Mouse (Mus musculus): Measurements from ENCODE around the gene Nsf. TPM values are rescaled to one million over a fixed set of nuclear protein-coding genes. Genes with fewer than 3 reads are reported as not detected.

Gene Nsf
- polyA plus RNA-seq, 1 experiment from 2014 or later = 59.6 TPM

DNA sequence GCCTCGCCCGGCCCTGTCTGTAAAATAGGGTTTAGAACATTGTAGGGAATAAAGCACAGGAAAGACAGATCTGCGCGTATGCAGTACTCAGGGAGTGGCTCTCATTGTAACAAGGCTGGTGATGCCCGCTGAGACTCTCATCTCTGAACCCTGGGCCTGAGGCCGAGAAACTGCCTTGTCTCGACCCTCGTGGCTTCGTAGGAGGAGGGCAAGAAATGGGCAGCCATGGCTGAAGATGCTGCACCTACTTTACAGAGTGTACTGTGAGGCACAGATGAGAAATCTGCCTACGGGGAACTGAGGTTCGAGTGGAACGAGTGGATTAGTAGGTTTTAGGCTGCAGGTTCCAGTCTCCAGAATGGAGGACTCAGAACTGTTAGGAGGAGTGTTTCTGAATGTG lies 143.2 kb downstream of the Nsf start:
- DNase-seq (ENCODE audit: low spot score) = no peak
- H3K4me3 ChIP-seq = peak overlapping the region; percentile 60
- 10% methylated on average over 12 of the region's 12 CpGs for WGBS
- H3K27ac ChIP-seq (replicated peaks) = peak overlapping the region; percentile 91
- peaks cover 87% of the 10 kb centered on the region for H3K27me3 ChIP-seq (ENCODE audit: low read depth, poor library complexity, severe bottlenecking)
- H3K36me3 ChIP-seq = peaks cover 44% of the 10 kb centered on the region
- H3K4me1 ChIP-seq = peaks cover 74% of the 10 kb centered on the region
- H3K9me3 ChIP-seq (replicated peaks) = peaks cover 4% of the 10 kb centered on the region; the same call in 1 of the 2 replicates

DNA sequence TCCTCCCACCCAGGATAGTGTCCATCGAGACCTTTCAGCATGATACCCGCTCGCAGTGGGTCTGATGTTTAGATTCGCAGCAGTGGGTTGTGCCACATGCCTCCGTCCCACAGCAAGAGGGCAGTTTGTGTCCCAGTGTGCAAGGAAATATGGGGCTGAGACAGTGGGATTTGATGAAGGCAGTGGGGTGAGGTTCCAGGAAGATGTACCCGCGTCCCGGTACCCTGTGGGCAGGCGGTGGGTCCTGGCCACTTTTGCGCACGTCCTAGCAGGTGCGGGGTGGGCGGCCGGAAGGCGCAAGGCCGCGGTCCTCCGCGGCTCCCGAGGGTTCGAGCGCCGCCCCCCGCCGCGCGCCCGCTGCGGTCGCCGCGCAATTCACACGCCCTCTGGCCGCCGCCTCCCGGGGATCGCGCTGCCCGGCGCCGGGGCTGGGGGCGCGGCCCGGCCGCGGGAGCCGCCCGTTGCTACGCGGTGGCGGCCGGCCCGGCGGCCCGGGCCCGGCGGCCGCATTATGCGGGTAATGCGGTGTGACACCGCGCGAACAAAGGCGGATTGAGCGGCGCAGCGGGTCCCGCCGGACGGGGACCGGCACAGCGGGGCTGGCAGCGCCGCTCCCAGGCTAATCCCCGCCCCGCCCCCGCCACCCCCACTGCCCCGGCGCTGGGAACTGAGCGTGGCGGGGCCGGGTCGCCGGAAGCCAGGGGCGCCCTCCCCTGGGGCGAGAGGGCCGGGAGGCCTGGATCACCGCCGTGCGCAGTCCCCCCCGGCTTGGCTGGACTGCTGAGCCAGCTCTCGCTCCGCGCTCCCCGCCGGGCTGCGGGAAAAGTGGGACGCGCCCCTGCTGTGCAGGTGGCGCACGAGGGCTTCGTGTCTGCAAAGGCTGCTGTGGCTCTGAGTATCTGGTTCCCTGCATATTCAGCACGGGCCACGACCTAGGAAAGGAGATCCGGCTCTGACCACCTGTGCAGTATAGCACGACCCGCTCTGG lies 144.0 kb downstream of the Nsf start:
- peaks cover 11% of the 10 kb centered on the region for H3K9me3 ChIP-seq (replicated peaks)
- peak overlapping the region; percentile 60 for H3K4me3 ChIP-seq
- H3K27me3 ChIP-seq (ENCODE audit: low read depth, poor library complexity, severe bottlenecking) = peaks cover 90% of the 10 kb centered on the region
- peaks cover 44% of the 10 kb centered on the region for H3K36me3 ChIP-seq
- peaks cover 71% of the 10 kb centered on the region for H3K4me1 ChIP-seq
- H3K27ac ChIP-seq (replicated peaks) = peak overlapping the region; percentile 91
- under 1% methylated on average over 93 of the region's 107 CpGs for WGBS
- peak; percentile 74 for DNase-seq (ENCODE audit: low spot score)

DNA sequence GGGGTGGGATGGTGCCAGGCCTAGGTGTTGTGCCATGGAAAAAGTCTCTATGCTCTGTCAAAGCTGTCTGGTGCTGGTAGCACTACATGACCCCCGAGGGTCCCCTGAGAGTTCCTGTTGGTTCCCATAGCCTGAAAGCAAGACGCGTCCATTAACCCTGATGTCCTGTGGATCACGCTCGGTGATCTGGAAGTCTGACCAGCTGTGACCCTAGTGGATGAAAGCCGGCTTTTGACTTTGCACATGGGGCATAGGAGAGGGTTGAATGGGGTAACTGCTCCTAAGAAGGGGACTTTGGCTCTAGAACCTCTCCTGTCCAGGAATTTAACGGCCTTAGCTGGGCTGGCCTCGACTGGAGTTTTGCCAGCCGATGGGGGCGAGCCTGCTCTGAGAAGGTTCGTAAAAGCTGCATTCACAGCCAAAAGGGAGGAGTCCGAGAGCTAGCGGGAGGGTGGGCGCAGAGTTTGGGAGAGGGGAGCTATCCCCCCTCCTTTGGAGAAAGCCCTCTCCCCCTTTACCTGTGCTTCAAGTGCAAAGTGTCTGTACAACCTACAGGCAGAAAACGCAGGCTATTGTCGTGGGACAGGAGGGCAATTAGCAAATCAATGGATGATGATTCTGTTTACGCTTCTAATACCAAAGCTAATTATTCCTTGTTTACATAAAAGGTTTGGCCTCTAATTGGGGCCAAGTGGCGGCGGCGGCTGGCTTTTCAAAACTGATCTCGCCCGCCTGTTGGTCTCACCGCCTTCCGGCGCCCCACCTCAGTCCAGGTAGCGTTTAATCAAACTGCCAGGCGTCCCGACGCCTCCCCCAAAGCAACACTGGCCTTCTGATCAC lies 144.9 kb downstream of the Nsf start:
- H3K27me3 ChIP-seq (ENCODE audit: low read depth, poor library complexity, severe bottlenecking) = peaks cover 85% of the 10 kb centered on the region
- peaks cover 64% of the 10 kb centered on the region for H3K4me1 ChIP-seq
- peak overlapping the region; percentile 60 for H3K4me3 ChIP-seq
- H3K9me3 ChIP-seq (replicated peaks) = peaks cover 14% of the 10 kb centered on the region
- H3K36me3 ChIP-seq = peaks cover 43% of the 10 kb centered on the region
- peak overlapping the region; percentile 91 for H3K27ac ChIP-seq (replicated peaks)
- WGBS = 3% methylated on average over 29 of the region's 29 CpGs
- peak; percentile 57 for DNase-seq (ENCODE audit: low spot score)

DNA sequence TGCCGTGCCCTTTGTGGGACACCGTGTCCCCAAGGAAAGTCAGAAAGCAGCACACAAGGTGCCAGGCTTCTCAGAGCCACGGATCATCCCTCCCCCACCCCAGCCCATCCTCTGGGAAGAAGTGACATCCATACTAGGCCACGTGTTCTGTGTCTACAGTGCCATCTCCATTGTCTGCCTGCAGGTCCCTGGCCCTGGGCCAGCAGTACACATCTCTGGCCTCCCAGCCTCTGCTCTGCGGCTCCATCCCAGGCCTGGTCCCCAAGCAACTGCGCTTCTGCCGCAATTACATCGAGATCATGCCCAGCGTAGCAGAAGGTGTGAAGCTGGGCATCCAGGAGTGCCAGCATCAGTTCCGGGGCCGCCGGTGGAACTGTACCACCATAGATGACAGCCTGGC lies 145.9 kb downstream of the Nsf start:
- Histone ChIP-seq H3K4me1 (peaks cover 56% of the 10 kb centered on the region), H3K27me3 (ENCODE audit: low read depth, poor library complexity, severe bottlenecking) (peaks cover 79% of the 10 kb centered on the region), H3K36me3 (peaks cover 36% of the 10 kb centered on the region), H3K9me3 (replicated peaks) (peaks cover 14% of the 10 kb centered on the region), H3K4me3 (0 out of 2 replicates have a peak overlapping the region, but pooled peaks have one; percentile 60), H3K27ac (replicated peaks) (peak overlapping the region; percentile 91)
- no peak for DNase-seq (ENCODE audit: low spot score)
- WGBS = 53% methylated on average over 12 of the region's 12 CpGs

DNA sequence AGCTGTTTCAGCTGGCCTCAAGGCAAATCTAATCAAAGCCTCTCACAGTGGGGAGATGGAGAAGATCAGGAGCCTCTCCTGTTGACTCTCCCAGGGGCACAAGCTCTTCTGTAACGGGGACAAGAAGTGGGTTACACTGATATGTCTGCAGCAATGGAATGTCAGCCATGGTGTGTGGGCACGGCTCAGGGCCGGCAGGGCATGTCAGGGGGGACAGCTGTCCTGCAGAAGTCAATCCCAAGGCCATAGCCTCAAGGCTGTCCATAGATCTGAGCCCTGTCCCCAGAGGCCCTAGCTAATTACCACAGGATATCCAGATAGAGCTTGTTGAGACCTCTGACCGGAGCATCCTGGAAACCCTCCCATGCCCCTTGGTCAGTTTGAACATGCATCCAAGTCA lies 149.1 kb downstream of the Nsf start:
- no peak for DNase-seq (ENCODE audit: low spot score)
- H3K9me3 ChIP-seq (replicated peaks) = peaks cover 14% of the 10 kb centered on the region
- peaks cover 41% of the 10 kb centered on the region for H3K36me3 ChIP-seq
- H3K4me3 ChIP-seq = no peak overlapping the region
- 78% methylated on average over 4 of the region's 4 CpGs for WGBS
- H3K27ac ChIP-seq (replicated peaks) = no peak overlapping the region
- peaks cover 37% of the 10 kb centered on the region for H3K4me1 ChIP-seq
- H3K27me3 ChIP-seq (ENCODE audit: low read depth, poor library complexity, severe bottlenecking) = peaks cover 62% of the 10 kb centered on the region

DNA sequence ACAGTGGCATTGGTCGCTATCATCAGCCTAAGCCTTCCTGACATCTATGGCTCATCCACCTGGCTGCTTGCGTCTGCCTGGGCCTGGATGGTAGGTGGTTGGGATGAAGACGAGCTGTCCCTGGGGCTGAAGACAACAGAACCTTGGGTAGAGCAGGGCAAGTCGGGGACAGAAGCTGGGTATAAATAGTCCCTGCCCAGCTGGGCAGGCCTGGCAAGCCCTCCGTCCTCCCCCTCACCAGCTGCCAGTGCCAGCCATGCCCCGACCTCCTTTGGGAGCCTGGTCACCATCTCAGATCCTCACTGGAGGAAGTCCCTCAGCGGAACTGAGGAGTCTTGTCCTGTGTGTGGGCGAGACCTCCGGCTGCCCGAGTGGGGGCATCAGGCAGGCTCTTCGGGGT lies 149.7 kb downstream of the Nsf start:
- no peak for DNase-seq (ENCODE audit: low spot score)
- no peak overlapping the region for H3K27ac ChIP-seq (replicated peaks)
- H3K9me3 ChIP-seq (replicated peaks) = peaks cover 14% of the 10 kb centered on the region
- no peak overlapping the region for H3K4me3 ChIP-seq
- peaks cover 47% of the 10 kb centered on the region for H3K36me3 ChIP-seq
- WGBS = 87% methylated on average over 11 of the region's 11 CpGs
- H3K27me3 ChIP-seq (ENCODE audit: low read depth, poor library complexity, severe bottlenecking) = peaks cover 62% of the 10 kb centered on the region
- H3K4me1 ChIP-seq = peaks cover 30% of the 10 kb centered on the region

DNA sequence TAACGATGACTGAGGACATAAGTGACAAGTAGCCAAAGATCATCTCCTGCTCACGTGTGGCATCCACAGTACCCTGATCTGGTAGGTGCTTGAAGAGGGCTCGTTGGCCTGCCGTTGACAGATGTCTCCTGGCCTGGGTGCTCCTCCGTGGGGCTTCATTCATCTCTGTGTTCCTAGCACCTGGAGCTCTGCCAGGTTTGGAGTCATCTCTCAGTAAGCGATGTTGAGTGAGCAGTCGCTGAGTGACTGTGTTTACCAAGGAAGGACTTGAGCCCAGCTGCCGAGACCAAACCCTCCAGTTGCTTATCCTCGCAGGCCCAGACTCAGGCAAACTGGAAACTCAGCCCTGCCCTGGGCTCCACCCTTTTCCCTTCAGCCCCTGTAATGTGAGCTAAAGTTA lies 152.7 kb downstream of the Nsf start:
- H3K4me3 ChIP-seq = no peak overlapping the region
- WGBS = 86% methylated on average over 9 of the region's 9 CpGs
- H3K9me3 ChIP-seq (replicated peaks) = peaks cover 14% of the 10 kb centered on the region
- no peak overlapping the region for H3K27ac ChIP-seq (replicated peaks)
- peaks cover 21% of the 10 kb centered on the region for H3K4me1 ChIP-seq
- H3K36me3 ChIP-seq = peaks cover 53% of the 10 kb centered on the region
- H3K27me3 ChIP-seq (ENCODE audit: low read depth, poor library complexity, severe bottlenecking) = peaks cover 62% of the 10 kb centered on the region
- no peak for DNase-seq (ENCODE audit: low spot score)

DNA sequence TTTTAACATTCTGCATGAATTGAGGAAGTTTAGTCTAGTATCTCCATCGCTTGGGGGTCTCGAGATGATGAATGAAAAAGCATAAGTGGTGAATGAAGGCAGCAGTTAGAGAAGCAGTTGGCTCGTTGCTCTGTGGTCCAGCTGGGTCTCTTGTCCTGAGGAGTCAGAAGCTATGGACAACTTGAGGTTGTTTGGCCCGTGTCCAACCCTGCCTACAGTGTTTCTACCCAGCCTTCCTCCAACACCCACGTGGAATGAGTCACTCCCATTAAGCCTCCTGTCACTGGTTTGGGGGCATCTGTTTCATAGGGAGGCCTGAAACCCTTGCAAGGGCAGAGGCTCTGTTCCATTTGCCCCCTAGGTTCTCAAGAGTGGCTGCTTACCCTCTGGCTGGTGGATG lies 163.9 kb downstream of the Nsf start:
- Histone ChIP-seq H3K27me3 (ENCODE audit: low read depth, poor library complexity, severe bottlenecking) (peaks cover 37% of the 10 kb centered on the region), H3K27ac (replicated peaks) (no peak overlapping the region), H3K4me3 (no peak overlapping the region), H3K9me3 (replicated peaks) (no peaks in the 10 kb centered on the region), H3K36me3 (peaks cover 11% of the 10 kb centered on the region), H3K4me1 (peaks cover 6% of the 10 kb centered on the region)
- DNase-seq (ENCODE audit: low spot score) = no peak
- WGBS = 93% methylated on average over 5 of the region's 5 CpGs

DNA sequence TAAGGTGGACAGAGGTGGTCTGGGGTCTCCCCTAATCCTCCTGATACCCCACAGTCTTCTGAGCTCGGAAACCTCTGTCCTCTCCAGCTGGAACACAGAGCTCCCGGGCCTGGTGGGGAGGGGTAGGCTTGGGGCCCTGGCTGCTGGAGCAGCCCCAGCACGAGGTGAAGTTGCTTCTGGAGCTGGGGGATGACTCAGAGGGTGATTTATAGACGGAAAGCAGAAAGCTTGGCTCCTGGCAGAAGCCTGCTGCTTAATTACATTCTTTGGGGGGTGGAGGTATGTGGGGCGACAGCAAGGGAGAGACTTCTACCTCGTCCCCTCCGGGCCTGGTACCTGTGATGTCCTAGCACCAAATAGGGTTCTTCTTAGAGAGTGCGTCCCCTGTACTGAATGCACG lies 173.7 kb downstream of the Nsf start:
- Histone ChIP-seq H3K9me3 (replicated peaks) (no peaks in the 10 kb centered on the region), H3K4me3 (no peak overlapping the region), H3K27me3 (ENCODE audit: low read depth, poor library complexity, severe bottlenecking) (peaks cover 58% of the 10 kb centered on the region), H3K27ac (replicated peaks) (no peak overlapping the region), H3K36me3 (peaks cover 31% of the 10 kb centered on the region), H3K4me1 (peaks cover 36% of the 10 kb centered on the region)
- DNase-seq (ENCODE audit: low spot score) = no peak
- WGBS = 77% methylated on average over 9 of the region's 9 CpGs

DNA sequence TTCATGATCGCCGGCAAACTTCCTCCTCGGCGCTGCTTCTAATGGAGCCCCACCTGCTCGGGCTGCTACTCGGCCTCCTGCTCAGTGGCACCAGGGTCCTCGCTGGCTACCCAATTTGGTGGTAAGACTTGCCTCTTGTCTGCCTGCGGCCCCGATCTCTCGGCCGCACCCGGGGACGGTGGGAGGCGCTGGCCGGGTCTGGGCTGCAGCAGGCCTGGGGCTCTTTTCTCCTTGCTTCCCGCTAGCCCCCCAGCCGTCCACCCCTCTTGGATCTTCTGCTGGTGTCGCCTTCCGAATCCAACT lies 179.7 kb downstream of the Nsf start:
- no peaks in the 10 kb centered on the region for H3K9me3 ChIP-seq (replicated peaks)
- H3K36me3 ChIP-seq = peaks cover 2% of the 10 kb centered on the region; the same call in 1 of the 2 replicates
- H3K4me3 ChIP-seq = peak overlapping the region; percentile 63
- no peak for DNase-seq (ENCODE audit: low spot score)
- H3K4me1 ChIP-seq = peaks cover 83% of the 10 kb centered on the region
- 0% methylated on average over 19 of the region's 19 CpGs for WGBS
- peak overlapping the region; percentile 83 for H3K27ac ChIP-seq (replicated peaks)
- H3K27me3 ChIP-seq (ENCODE audit: low read depth, poor library complexity, severe bottlenecking) = peaks cover 97% of the 10 kb centered on the region

DNA sequence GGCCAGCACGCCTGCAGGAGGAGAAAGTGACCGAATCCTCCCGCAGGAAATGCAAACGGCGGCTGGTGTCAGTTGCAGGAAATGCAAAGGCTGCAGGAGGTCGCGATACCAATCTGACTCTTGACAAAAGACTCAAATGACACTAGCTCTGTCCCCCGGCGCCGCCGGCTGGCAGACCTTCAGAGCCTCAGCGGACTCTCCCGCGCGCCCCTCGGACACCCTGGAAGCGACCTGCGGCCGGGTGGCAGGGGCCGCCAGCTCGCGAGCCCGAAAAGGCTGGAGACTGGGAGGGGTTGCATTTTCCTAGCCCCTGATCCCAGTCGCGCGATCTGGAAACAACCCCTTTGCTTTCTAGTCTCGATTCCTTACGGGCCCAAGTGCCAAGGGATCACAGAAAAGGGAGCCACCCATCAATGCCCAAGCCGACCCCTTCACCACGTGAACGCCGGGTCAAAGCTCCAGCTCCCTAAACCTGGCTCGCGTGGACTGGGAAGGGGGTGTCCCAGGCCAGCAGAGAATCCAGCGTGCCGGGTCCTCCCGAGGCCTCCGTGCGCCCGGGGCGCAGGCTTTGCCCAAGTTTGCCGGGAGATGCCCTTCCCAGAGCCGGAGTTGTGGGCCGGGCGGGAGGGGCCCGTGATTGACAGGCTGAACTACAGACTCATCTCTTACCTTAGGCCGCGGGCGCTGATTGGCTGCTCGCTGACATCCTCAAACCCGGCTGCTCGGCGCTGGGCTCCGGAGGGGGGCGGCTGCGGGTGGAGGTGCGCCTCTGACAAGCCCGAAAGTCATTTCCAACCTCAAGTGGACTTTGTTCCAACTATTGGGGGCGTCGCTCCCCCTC lies 180.2 kb downstream of the Nsf start, which contains the start of gene Wnt3:
Gene Wnt3, plus strand, starts transcription at position 764 of the 841 bp plus-strand sequence.
- Histone ChIP-seq H3K27me3 (ENCODE audit: low read depth, poor library complexity, severe bottlenecking) (peaks cover 98% of the 10 kb centered on the region), H3K4me1 (peaks cover 84% of the 10 kb centered on the region), H3K4me3 (peak within 1 kb of the TSS; percentile 63), H3K9me3 (replicated peaks) (no peaks in the 10 kb centered on the region), H3K27ac (replicated peaks) (peak within 1 kb of the TSS; percentile 83), H3K36me3 (no peaks in the 10 kb centered on the region)
- DNase-seq (ENCODE audit: low spot score) = peak; percentile 84
- under 1% methylated on average over 60 of the region's 60 CpGs for WGBS
